Mouse (Mus musculus) gastrocnemius, postnatal 14 days (tissue): Measurements from ENCODE around the gene Krtap9-5. TPM values are rescaled to one million over a fixed set of nuclear protein-coding genes. Genes with fewer than 3 reads are reported as not detected.

ENCODE experiments used
- DNase-seq: peaks from one replicate; pipeline ENCODE4 v3.0.0; 2021; ENCODE audit warnings: mixed read lengths
- intact Hi-C: fragments of 180-260 bp; cut with DNase I; formaldehyde crosslinking; loops from one replicate; pipeline ENCODE4 v1.15.1; 2025; ENCODE audit warnings: low total_unique reads
- long read RNA-seq, 2 experiments: library from polyadenylated mRNA; stranded (forward); transcript quantifications; one replicate each; pipeline ENCODE4 v2.0.0; 2021
- total RNA-seq, 2 experiments: library from RNA; stranded (reverse); gene quantifications; 2 replicates each; pipeline ENCODE4 v1.2.3; 2021

Gene Krtap9-5
- total RNA-seq, result not detected
- long read RNA-seq, experiment 1, result 0 reads
- long read RNA-seq, experiment 2, result 0 reads

DNA sequence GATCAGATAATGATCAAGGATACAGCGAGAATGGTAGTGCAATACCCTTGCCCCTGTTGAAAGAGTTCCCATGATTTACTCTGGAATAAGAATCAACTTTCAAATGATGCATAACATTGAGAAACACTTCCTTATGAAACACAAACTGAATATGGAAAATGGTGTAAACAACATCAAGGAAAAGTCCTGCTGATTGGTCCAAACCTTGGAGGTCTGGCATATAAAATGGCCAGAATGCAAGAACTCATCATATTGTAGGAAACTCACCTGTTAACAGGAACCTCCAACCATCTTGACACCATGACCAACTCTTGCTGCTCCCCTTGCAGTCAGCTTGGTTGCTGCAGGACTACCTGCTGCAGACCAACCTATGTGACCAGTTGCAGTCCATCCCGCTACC lies at the start of gene Krtap9-5:
Gene Krtap9-5 (plus strand): TSS at position 301 of the 400 bp plus-strand sequence.
- intact Hi-C loops, result no loop called here
- DNase-seq, result no peak

DNA sequence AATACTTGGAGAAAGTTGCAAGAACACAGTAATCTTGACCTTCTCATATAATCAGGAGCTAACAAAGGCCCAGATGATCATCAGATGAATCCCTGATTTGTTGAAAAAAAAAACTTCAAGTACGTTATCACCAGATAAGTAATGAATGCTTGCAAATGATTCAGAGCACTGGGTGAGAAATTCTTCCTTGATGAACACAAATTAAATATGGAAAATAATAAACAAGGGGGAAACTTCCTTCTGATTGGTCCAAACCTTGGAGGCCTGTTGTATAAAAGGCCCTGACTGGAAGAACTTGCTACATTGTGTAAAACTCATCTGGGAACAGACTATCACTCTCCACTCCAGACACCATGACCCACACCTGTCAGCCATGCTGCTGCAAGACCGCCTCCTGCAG lies 40.7 kb upstream of the Krtap9-5 start, which contains the start of gene Krtap31-1:
Gene Krtap31-1 (plus strand): TSS at position 301 of the 400 bp plus-strand sequence.
- DNase-seq, result no peak
- intact Hi-C loops, result no loop called here

DNA sequence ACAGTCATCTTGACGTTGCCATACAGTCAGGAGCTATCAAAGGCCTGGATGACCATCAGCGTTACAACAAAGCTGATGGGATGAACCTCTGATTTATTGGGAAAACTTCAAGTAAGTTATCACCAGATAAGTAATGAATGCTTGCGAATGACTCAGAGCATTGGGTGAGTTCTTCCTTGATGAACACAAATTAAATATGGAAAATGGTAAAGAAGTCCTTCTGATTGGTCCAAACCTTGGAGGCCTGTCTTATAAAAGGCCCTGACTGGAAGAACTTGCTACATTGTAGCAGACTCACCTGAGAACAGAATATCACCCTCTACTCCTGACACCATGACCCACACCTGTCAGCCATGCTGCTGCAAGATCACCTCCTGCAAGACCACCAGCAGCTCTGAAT lies 33.8 kb upstream of the Krtap9-5 start, which contains the start of gene Gm11565:
Gene Gm11565 (plus strand): TSS at position 301 of the 400 bp plus-strand sequence.
- no peak for DNase-seq
- intact Hi-C loops, result no loop called here

DNA sequence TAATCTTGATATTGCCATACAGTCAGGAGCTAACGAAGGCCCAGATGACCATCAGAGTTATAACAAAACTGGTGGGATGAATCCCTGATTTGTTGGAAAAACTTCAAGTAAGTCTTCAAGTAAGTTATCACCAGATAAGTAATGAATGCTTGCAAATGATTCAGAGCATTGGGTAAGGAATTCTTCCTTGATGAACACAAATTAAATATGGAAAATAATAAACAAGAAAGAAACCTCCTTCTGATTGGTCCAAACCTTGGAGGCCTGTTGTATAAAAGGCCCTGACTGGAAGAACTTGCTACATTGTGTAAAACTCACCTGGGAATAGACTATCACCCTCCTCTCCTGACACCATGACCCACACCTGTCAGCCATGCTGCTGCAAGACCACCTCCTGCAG lies 12.3 kb upstream of the Krtap9-5 start, which contains the start of gene Krtap31-2:
Gene Krtap31-2 (plus strand): TSS at position 301 of the 400 bp plus-strand sequence.
- no peak for DNase-seq
- intact Hi-C loops, result no loop called here

DNA sequence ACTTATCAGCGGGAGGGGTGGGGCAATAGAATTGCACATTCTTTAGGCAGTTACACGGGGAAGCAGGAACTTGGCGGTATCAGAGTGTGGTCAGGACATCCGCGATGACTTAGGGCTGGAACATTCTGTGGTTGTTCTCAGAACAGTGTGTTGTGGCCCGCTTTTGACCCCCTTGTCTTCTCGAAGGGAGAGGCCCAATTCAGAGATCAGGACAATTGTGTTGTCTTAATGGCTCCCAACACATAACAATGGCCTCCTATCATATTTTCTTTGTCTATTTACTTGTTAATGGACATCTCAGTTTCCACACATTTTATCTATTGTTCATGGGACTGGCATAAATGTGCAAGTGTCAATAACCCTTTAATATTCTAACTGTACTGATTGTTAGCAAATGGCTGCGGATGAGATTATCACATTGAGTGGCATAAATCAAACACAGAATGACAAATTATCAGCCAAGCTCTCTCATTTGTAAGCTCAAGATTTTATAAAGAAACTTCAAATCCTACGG lies 10.5 kb upstream of the Krtap9-5 start:
- DNase-seq, result no peak
- intact Hi-C loops, result no loop called here

DNA sequence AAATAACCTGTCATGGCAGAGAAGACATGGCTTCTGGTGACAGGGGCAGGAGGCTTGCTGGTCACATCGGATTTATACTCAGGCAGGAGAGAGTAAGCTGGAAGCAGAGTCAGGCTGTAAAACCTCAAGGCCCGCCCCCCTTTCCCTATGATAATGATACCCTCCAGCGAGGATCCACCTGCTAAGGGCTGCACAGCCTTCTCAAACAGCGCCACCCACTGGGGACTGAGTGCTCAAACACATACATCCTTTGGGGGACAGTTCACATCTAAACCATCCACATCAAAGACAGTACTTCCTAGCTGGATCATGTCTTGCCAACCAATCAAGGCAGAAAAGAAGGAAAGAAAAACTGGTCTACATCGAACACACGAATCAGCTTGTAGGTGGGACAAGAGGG lies 15.9 kb downstream of the Krtap9-5 start:
- intact Hi-C loops, result no loop called here
- DNase-seq, result no peak

DNA sequence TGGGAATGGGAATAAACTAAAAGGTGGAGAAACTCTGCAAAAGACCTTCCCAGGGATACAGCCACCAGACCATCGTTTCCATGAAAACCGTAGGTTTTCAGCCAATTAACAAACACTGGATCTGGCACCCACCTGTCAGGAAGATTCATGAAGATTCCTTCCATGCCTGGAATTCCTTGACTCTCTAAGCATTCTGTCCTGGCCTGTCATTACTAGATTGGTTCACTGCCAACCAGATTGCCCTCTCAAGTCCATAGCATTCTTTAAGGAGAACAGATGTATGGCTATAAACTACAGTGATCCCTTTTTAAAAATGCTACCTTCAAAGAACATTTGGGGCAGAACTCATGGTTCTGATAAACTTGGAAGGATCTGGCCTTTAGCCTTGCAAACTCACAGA lies 17.7 kb downstream of the Krtap9-5 start:
- intact Hi-C loops, result no loop called here
- no peak for DNase-seq

DNA sequence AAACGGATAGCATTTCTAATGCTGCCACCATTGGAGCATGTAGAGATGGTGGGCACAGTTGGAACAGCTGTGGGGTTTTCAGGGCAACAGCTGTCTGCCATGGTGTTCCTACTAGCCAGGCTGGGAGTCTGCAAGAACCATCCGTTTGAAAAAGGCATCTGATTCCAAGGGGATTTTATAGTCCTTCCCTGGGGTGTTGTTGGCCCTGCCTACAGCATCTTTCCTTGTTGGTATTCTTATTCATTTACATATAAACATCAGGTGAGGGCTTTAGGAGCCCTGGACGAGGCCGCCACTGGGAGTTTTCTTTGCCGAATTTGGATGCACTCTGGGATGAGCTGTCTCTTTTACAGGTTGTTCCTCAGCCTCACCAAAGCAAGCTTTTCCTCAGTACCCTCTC lies 30.7 kb downstream of the Krtap9-5 start, which contains the start of gene Krtap29-1:
Gene Krtap29-1 (minus strand): TSS at position 101 of the 400 bp plus-strand sequence.
- intact Hi-C loops, result no loop called here
- no peak for DNase-seq

DNA sequence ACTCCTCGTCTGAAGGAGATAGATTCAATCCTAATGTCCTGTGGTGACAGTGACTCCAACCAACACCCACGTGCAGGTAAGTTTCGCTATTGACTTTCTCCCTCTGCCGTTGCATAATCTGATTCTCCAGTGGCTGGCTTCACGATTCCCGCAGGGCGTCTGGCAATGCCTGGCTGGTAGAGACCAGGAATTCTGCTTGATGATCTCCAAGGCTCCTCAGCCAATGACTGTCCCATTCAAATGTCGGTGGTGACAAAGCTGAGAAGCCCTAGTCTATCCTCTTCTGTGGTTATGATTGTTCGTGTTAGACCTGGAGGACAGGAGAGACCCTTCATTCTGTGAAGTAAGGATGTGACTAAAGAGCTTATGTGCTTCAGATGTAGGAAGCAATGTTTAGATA lies 34.5 kb downstream of the Krtap9-5 start:
- DNase-seq, result no peak
- intact Hi-C loops, result no loop called here

DNA sequence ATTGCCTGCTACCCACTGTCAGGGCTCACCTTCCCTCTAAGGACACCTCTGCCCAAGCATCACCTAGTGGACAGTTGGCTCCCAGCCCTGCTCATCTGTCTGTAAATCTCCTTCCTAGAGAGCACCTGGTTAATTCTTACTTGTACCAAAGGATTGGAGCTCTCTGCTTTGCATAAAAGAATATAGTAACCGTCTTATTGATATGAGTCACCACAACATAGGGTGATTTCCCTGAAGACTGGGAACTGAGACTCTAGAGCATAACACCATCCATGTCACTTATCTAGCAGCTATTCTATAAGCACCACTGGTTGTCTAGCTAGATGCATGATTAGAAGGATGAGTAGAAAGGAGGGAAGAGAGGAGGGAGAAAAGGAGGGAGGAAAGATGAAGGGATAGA lies 35.2 kb downstream of the Krtap9-5 start:
- intact Hi-C loops, result no loop called here
- no peak for DNase-seq

DNA sequence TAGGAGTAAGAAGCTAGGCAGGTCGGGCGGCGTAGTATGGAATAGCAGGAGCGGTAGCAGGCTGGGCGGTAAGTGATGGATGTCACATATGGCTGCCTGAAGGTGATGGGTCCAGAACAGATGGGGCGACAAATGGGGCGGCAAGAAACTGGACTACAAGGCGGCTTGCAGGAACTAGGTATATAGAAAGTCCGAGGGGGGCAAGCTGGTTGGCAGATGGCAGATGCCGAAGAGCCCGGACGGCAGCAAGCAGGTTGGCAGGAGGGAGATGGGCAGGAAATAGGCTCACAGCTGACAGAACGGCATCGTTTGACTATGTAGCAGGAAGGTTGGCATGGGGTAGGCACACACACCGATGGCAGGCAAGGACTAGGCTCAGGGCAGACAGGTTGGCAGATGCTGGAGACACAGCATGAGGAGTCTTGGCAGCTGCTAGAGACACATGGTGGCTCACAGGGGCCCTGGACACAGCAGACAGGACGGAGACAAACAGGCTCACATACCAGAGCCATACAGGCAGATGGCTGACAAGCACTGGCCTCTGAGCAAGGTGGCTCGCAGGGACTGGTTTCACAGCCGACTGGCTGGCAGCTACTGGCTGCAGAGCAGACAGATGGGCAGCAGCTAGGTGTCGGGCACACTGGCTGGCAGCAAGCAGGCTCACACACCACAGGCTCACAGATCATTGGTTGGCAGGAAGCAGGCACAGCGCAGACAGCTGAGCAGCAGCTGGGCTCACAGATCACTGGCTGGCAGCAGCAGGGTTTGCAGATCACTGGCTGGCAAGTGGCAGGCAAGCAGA lies 37.2 kb downstream of the Krtap9-5 start:
- intact Hi-C loops, result no loop called here
- DNase-seq, result peak; percentile 72

DNA sequence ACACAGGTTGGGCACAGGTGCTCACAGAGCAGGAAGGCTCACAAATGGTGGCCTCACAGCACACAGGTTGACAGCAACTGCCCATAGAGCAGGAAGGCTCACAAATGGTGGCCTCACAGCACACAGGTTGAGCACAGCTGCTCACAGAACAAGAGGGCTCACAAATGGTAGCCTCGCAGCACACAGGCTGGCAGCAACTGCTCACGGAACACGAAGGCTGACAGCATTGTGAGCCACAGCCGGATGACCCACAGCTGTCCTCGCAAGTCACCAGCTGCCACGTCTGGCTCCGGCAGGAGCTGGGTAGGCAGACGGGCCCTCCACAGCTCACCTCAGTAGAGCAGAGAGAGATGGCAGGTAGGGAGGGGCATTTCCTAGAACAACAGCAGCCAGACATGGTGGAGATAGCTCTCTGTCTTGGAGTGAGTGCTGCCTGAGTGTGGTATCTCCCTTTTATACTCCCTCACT lies 37.9 kb downstream of the Krtap9-5 start, which contains the start of gene Krtap16-1:
Gene Krtap16-1 (minus strand): TSS at position 418 of the 468 bp plus-strand sequence.
- intact Hi-C loops, result no loop called here
- DNase-seq, result peak; percentile 15

DNA sequence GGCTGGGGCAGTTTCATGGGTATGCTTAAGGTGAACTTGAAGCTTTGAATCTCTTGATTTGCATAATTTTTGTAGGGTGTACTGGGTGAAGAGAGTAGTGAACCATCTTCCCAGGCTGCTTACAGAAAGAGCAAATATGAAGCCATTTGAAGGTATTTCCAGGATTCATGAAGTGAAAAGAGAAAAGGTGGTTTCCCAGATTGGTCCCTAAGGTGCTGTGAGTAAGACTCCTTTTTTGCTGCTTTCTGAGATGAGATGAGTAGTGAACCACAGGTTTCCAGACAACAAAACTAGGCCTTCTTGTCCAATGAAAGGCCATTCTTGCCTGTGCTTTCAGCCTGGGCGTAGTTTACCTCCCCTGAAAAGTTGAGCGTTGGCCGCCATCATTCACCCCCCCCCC lies 40.3 kb downstream of the Krtap9-5 start:
- intact Hi-C loops, result no loop called here
- DNase-seq, result no peak

DNA sequence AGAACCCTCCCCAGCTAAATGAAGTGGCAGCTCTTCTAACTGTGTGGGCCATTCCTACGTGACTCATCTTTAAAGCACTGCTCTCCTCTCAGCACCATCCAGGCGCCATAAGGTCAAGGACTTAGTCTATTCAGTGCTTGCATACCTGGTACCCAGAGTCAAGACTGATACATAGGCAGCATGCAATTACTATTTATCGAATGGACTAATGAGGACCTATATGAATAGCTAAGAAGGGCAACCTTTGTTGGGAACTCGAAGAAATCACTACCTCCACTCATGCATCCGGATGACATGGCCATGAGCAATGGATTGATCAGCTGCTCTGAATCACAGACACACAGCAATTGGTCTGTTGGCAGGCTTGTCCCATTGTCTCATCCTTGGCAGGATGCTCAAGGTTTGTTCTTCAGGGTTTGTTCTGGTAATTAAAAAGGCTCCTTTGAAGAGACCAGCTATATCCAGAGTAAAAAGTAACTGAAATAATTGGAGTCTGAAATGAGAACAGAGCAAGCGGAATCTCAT lies 41.7 kb downstream of the Krtap9-5 start:
- intact Hi-C loops, result no loop called here
- DNase-seq, result no peak

DNA sequence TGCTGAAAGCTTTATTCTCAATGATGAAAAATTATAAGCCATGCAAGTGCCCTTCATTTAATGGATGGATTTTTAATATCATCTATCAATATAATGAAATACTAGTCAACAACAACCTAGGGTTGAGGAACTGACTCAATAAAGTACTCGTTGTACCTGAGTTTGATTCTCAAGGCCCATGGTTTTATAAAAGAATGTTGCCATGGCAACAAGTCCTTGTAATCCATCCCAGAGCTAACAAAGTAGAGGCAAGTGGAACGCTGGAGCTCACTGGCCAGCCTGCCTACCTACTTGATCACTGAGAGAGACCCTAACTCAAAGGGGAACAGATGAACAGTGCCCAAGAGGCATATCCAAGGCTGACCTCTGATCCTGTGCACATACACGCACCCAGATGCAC lies 42.3 kb downstream of the Krtap9-5 start:
- intact Hi-C loops, result no loop called here
- no peak for DNase-seq

DNA sequence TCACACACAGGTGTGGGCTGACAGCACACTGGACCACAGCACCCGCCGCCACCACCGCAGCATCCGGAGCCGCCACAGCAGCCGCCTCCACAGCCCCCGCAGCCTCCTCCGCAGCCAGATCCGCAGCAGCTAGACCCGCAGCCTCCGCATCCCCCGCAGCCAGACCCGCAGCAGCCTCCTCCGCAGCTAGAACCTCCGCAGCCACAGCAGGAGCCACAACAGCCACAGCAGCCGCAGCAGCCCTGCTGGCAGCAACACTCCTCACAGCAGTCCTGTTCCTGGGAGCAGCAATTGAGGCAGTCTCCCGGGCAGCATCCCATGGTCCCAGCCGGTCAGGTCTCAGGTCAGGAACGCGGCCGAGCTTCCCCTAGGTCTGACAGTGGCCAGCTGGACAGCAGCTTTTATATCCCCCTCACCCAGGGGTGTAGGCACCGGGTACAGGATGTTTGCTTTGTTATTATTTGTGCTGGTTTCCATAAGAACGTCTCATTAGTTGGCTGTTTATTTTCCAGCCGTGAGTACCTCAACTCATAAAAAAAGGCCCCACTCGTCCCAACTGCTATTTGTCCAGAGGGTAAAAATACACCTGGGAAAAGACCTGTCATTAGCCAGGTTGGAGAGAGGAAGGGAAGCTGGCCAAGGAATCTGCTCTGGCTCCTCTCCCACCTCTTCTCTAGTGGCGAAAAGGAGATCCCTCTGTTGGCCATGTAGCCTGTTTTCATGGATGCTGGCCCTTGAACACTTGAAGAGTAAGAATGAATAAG lies 45.5 kb downstream of the Krtap9-5 start, which contains the start of gene Krtap17-1:
Gene Krtap17-1 (minus strand): TSS at position 375 of the 764 bp plus-strand sequence.
- intact Hi-C loops, result no loop called here
- DNase-seq, result no peak

DNA sequence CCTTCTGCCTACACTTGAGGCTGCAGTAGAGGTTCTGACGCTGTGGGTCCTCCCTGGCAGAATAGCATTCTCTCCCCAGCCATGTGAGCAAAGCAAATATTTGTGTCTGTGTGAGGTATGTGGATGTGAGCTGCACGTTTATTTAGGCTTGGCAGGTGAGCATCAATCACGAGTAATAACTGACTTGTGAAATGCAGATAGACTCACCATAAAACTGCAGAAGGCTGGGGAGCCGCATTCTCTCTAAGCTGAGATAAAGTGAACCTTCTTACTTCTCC lies 46.0 kb downstream of the Krtap9-5 start:
- DNase-seq, result no peak
- intact Hi-C loops, result no loop called here

DNA sequence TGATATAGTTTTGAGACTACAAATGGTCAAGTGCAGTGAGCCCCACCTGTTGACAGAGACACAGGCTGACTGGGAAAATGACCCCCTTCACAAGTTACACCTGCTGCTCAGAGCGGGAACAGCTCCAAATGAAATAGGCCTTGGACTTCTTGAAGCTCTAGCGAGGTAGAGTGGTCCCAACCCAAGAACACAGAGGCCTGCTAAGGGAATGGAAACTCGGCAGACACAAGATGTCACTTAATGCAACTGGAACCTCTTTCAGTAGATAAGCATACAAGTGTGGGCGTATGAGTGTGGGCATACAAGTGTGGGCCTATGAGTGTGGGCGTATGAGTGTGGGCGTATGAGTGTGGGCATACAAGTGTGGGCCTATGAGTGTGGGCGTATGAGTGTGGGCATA lies 50.8 kb downstream of the Krtap9-5 start:
- no peak for DNase-seq
- intact Hi-C loops, result no loop called here
